Mouse (Mus musculus): ENCODE measurements around the gene Amotl1.
"Not testable (repeated sequence)": the region's sequence is repeated elsewhere in the genome, so short reads cannot be mapped to it uniquely, and the experiment has no call there.

Amotl1 gene

GRCm38 (mm10) chr9:14604363-14604762 is 40.5 kb downstream of the Amotl1 start:
- DNase-seq (ENCODE audit: low spot score in 2 of 2) = no peak

- no peak for DNase-seq (ENCODE audit: low spot score in 2 of 2)
These were observed 41.4 kb downstream of the Amotl1 start for GRCm38 (mm10) chr9:14603475-14603874.

GRCm38 (mm10) chr9:14599799-14600198 is 45.1 kb downstream of the Amotl1 start:
- no peak for DNase-seq (ENCODE audit: low spot score in 2 of 2)

DNA sequence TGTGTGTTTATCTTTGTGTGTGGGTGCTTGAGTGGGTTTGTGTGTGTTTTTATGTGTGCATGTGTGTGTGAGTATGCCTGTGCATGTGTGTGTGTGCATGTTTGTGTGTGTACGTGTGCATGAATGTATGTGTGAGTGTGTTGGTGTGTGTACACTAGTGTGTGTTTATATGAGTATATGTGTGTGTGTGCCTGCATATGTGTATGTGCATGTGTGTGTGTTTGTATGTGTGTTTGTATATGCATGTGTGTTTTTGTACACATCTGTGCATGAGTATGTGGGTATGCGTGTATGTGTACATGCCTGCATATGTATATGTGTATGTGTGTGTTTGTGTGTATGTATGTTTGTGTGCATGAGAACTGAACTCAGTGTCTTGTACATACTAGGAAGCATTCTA is 46.7 kb downstream of the Amotl1 start:
- DNase-seq (ENCODE audit: low spot score in 2 of 2) = no peak

DNA sequence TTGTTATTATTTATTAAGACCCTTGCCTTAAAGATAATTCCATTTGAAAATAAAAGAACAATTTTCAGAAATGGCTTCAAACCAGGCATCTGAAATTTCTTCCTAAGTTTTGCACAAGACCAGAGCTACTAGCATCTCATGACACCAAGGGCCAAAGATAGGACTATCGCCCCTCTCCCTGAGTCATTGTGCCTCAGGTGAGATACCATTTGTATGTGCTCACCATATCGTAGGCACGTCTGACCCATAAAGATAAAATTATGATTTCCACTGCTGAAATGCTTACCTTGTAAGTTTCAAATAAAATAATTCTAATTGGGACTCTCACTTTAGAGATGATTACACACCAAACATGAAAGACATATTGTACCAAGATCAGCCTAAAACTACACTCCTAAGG is 47.4 kb downstream of the Amotl1 start:
- no peak for DNase-seq (ENCODE audit: low spot score in 2 of 2)

DNA sequence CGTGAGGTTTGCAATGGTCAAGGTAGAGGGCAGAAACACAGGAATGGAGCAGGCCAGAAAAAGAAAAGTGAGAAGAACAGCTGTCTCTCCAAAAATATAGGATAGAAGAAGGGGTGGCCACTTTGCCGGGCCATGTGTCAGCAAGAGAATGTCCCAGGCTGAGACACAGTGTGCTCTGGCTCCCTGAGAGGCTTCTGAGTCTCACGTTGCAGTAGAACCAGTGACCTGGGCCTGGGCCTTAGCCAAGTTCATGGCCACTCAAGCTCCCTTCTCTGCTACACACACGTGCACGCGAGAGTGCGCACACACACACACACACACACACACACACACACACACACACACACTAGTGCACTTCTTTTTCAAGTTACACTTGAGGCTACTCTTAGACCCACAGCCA is 48.0 kb downstream of the Amotl1 start:
- no peak for DNase-seq (ENCODE audit: low spot score in 2 of 2)

DNA sequence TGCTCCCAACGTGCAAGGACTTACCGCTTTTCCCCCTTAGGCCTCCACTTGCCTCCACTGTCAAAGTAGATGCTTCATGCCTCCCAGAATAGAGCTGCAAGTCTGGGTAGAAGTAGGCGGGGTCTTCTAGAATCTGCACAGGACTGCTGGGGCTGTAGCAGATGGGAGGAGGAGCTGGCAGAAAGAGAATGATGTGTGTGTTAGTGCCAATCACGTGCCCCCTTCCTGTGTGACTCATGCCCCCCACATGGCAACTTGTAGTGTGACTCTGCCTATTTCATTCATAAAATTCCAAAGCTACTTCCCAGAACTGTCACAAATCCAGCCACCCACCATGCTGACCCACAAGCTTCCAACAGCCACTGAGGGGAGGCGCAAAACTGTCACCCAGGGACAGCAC is 48.4 kb downstream of the Amotl1 start:
- DNase-seq (ENCODE audit: low spot score in 2 of 2) = no peak

DNA sequence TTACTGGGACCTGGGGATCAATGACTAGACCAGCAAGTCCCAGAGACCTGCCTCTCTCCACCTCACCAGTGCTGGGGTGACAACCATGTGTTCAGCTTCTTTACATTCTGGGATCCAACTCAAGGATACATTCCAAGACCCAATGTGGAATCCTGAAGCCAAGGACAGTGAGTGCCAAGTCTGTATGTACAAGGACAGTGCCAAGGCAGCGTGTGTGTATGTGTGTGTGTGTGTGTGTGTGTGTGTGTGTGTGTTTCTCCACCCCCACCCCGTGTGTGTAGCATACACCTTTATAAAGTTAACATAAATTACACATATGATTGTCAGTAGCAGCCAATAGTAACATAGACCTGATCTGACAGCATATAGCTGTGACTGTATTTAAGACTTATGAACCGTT is 49.0 kb downstream of the Amotl1 start:
- no peak for DNase-seq (ENCODE audit: low spot score in 2 of 2)

DNA sequence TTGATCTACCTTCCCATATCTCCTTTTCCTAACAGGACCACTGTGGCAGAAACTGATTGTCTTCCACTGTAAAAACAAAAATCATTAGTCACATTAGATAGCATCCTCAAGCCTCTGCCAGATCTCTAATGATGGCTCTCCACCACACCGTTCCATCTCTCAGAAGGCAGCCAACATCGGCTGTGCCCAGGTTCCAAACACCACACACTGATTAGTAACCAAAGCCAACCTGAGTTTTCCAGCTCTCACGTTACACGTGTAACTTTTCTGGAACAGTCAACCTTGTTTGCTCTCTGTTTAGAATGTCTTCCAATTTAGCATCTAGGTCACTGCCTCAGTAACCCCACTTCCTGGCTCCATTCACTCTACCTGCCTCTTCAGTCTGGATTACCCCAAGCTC is 51.0 kb downstream of the Amotl1 start:
- DNase-seq (ENCODE audit: low spot score in 2 of 2) = no peak

DNA sequence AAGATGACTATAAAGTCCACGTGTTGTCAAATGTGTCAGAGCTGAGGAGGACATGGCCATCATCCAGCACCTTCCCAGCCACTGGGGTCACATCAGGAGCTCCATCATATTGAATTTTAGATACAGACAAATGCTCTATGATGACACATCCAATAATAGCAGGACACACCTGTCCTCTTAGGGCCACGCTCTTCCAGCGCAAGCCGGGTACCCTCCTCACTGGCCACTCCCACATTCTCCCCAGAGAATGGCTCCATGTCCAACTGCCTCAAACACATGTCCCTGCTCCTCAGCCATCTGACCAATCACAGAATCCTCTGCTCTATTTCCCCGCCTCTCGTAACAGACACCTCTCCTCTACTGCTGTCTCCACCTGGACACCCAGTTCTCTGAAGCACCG is 54.2 kb downstream of the Amotl1 start:
- DNase-seq (ENCODE audit: low spot score in 2 of 2) = no peak

DNA sequence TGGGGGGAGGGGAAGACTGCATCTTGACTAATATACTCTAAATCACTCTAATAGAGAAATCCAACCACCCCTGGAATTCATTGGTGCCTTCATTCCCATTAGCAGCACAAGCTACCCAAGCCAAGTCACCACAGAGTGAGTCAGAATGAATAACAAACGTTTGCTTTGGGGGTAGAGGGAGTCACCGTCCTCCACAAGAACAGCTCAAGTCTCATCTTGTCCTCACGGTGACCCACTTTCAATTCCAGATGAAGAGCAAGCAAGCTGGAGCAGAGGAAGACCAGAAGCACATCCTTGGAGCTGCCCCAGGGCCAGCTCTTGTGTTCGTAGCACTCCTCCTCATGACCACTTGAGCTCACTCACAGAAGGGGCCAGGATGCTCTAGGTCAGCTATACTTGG is 56.2 kb downstream of the Amotl1 start:
- DNase-seq (ENCODE audit: low spot score in 2 of 2) = no peak

DNA sequence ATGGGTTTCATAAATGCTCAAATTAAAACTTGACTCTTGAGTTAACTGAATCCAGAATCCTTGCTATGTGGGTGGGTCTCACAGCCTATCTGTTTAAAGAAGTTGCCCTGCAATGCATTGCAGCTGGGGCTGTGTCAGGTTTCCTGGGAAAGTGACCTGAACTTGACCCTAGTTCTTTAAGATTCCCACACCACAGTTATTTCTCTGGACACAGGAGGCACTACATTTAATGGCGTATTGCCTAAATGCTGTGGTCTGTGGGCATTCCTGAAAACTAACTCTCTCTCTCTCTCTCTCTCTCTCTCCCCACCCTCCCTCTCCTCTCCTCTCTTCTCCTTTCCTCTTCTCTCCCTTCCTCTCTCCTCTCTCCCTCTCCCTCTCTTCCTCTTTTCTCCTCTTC is 59.2 kb downstream of the Amotl1 start:
- no peak for DNase-seq (ENCODE audit: low spot score in 2 of 2)

DNA sequence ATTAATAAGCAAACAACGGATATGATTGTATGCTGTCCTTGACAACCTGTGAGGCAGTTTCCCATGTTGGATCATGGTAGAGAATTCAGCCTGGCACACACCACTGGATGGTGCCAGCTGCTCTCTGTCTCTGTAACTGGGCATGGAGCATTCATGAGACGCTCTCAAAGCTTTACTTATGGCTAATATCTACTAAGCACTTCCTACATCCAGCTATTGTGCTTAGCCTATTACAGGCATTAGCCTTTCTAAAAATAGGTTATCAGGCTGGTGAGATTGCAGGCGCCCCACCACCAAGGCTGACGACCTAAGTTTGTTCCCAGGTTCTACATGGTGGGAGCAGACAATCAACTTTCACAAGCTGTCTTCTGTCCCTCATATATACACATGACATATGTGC is 65.9 kb downstream of the Amotl1 start:
- DNase-seq (ENCODE audit: low spot score in 2 of 2) = no peak

GRCm38 (mm10) chr9:14576359-14576758 is 68.5 kb downstream of the Amotl1 start:
- not testable (repeated sequence) for DNase-seq (ENCODE audit: low spot score in 2 of 2)

- no peak for DNase-seq (ENCODE audit: low spot score in 2 of 2)
These were observed 70.0 kb downstream of the Amotl1 start for GRCm38 (mm10) chr9:14574760-14575399.

DNA sequence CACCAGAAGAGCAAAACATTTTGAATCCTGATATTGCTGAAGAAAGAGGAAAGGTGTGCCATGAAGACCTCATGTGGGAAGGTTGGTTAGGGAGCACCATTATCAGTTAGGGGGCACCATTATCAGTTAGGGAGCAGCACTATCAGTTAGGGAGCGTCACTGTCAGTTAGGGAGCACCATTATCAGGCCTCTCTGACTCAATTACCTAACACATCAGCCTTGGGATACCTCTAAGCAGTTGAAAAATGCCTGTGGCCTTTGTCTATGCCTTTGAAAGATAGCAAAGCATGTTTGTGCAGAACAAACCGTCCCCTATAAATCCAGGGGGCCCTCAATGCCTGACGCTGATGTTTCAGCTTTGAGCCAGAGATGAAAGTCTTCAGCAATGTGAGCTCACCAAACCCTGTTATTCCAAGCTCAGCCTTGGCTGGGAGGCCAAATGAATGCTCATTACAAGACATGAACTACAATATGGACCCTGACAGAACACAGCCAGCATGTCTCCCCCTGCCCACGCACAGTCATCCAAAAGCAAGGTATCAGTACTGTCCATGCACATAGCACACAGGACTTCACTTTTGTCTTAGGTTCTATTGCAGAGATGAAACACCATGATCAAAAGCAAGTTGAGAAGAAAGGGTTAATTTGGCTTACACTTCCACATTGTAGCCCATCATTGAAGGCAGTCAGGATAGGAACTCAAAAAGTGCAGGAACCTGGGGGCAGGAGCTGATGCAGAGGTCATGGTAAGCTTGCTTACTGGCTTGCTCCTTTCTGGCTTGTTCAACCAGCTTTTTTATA is 75.5 kb downstream of the Amotl1 start:
- DNase-seq (ENCODE audit: low spot score in 2 of 2) = no peak

DNA sequence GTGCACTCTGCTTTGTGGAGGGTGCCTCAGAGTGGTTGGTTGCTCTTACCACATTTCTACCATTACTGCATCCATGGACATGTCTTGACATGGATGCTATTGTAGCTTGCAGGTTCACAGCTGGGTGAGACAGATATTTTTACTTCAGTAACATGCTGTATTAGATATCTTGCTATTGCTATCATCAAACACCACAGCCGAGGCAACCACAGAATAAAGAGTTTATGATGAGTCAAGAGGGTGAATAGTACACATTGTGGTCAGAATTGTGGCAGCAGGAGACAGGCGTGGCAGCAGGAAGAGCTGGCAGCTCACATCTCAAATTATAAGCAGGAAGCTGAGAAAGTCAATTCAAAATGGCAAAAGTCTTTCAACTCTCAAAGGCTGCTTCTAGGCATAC is 76.4 kb downstream of the Amotl1 start:
- no peak for DNase-seq (ENCODE audit: low spot score in 2 of 2)

DNA sequence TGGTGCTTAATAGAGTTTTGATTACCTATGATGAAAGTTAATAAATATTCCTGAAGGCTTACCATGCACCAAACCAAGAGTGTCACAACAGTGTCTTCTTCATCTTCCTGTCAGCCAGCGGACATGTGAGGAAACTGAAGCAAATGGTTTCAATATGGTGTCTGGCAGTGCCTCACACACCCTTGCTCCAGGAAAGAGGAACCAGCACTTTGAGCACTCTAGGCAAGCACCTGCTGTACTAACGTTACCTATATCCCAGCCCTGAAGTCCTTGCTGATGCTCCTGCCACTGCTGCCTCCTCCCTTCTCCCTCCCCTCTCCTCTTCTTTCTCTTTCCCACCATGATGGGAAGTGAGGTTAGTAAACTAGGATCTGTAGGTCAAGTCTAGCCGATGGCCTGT is 80.4 kb downstream of the Amotl1 start:
- DNase-seq (ENCODE audit: low spot score in 2 of 2) = no peak

DNA sequence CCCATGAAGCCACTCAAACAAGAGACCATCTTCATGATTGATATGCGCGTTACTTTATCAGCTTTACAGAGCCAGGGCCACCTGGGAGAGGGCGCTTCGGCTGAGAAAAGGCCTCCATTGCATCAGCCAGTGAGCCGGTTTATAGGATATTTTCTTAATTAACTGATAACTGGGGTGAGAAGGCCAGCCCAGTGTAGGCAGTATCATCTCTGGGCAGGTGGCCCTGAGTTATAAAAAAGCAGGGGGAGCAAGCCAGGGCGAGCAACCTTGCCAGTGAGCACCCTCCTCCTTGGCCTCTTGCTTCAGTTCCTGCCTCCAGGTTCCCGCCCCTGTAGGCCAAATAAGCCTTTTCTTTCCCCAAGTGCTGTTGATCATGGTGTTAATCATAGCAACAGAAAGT is 81.5 kb downstream of the Amotl1 start:
- DNase-seq (ENCODE audit: low spot score in 2 of 2) = no peak

DNA sequence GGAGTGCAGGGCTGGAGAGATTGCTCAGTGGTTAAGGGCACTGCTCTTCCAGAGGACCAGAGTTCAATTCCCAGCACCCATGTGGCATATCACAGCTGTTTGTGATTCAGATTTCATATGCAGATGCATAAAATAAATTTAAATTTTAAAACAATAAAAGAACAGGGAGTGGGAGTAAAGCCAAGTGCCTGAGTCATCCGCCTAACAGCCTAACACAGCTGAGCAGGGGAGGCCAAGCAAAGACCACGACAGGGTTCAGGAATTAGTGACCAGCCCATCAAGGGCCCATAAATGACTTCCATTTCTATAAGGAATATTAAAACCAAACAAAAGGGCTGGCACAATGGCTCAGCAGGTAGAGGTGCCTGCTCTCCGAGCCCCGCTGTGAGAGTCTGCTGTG is 84.3 kb downstream of the Amotl1 start:
- no peak for DNase-seq (ENCODE audit: low spot score in 2 of 2)

DNA sequence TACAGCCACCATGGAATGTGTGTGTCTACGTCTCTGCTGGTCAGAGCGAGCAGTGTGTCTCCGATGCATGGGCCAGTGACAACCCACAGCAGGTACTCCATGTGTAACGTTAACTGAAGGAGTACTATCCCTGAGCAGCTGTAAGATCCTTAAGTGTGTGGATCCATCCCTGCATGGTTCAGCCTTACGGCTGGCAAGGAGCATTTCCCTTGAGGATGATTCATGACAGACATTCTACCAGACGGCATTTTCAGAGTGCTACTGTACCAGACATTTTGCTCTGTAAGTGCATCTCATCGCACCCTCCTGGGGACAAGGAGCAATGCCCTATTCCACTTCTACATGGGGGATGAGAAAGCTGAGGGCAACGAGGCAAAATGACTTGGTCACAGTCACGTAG is 84.9 kb downstream of the Amotl1 start:
- DNase-seq (ENCODE audit: low spot score in 2 of 2) = no peak

- no peak for DNase-seq (ENCODE audit: low spot score in 2 of 2)
These were observed 85.4 kb downstream of the Amotl1 start for GRCm38 (mm10) chr9:14559430-14559829.

DNA sequence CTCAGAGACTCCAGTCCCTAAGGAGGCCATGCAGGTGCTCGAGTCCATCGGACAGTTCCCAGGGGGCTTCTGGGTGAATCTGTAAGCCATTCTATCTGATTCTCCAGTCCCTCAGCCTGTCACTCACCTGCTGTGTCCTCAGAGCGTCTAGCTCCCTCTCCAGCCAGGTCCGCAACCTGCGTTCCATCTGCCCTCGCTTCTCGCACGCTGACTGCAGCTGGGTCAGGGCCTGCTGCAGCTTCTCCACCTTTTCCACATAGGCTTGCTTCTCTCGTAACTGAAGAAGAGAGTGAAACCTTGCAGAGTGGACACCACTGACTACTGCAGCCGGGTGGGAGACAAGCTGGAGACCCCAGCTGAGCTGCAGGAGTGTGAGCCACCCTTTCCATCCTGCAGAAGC is 86.5 kb downstream of the Amotl1 start:
- no peak for DNase-seq (ENCODE audit: low spot score in 2 of 2)

- no peak for DNase-seq (ENCODE audit: low spot score in 2 of 2)
These were observed 96.5 kb downstream of the Amotl1 start for GRCm38 (mm10) chr9:14548366-14548761.

Data from spleen, postnatal 4 days (tissue).